Mouse (Mus musculus) ES-Bruce4 (cell line): ENCODE results near the gene Spred2.

ENCODE experiments used
- CTCF ChIP-seq: IDR thresholded peaks from one replicate; pipeline ENCODE4 v1.8.1; 2011; ENCODE audit warnings: low read depth, low read length
- EP300 ChIP-seq: IDR thresholded peaks from 2 replicates; pipeline ENCODE4 v1.6.1; 2011; ENCODE audit warnings: low read depth, low read length; ENCODE audit not compliant: insufficient read depth
- POLR2A ChIP-seq: IDR thresholded peaks from one replicate; pipeline ENCODE4 v1.8.1; 2011; ENCODE audit warnings: low read length; ENCODE audit not compliant: insufficient read depth

DNA sequence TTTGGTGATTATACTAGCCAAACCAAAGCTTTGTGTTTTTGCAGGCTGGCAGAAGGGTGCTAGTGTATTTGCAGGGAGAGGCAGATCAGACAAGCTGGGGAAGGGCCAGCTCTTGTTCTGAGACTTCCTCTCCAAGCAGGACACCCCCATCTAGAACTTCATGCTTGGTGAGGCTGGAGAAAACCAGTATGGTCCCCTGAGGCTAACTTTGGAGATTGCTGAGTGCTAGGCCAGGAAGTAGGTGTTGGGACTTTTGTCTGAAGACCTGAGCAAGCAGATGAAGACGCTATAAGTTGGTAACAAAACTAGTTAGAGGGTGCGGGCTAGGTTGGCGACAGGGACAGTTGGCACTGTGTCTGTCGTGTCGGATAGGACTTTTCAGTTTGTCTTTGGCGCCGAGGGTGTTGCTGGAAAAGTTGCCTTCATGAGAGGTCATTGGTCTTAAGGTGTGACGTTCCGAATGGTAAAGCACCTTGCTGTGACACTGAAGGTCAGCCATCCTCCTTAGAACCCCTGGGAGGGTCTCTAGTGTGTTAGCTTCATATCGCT lies 14.4 kb downstream of the Spred2 start:
- TF ChIP-seq CTCF (no peak), POLR2A (no peak), EP300 (no peak)
